Mouse (Mus musculus): ENCODE data around the gene Mrpl24.

DNA sequence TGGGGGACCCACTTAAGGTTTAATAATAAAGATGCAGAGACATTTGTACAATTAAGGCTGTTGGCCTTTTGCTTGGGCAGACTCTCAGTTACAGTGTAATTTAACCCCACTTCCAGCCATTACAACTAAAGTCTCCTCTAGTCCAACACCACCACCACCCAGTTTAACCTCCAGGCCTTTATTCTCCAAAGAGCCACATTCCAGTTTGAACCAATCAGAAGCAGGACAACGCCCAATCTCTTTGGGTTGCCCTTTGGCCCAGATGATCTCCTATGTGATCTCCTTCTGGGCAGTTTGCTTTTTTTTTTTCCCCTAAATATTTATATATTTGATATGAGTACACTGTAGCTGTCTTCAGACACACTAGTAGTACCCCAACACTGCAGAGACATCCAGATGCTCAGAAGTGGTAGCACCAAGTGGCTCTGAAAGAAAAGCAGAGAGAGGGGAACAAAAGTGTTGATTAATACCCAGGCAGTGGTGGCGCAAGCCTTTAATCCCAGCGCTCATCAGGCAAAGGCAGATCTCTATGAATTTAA lies 25.9 kb upstream of the Mrpl24 start:
- TF ChIP-seq CTCF (IDR thresholded peaks at IDR 0.05; ENCODE audit: low read depth, low read length) = no peak
- no peak for TF ChIP-seq POLR2A (IDR thresholded peaks at IDR 0.05; ENCODE audit: borderline replicate concordance, low read depth, low read length)
